Mouse (Mus musculus): Measurements from ENCODE around the gene H2al1m.

GRCm38 (mm10) chrX:9302791-9303190 lies 19.2 kb downstream of the H2al1m start:
- TF ChIP-seq TAL1 (IDR thresholded peaks at IDR 0.05; ENCODE audit: low read length) = no peak
- no peak for TF ChIP-seq GATA1 (IDR thresholded peaks at IDR 0.05; ENCODE audit: low read length)

Data from erythroblast, embryonic 14.5 days (primary cell).